Mouse (Mus musculus) neural tube, embryonic 12.5 days (tissue): ENCODE results near the gene Il3. TPM values are rescaled to one million over a fixed set of nuclear protein-coding genes. Genes with fewer than 3 reads are reported as not detected.

Experiments used
- ATAC-seq: fragments of 200-750 bp; cut with Nextera tagmentation; 2 replicates; pipeline ENCODE4 v1.8.0; 2017; ENCODE audit warnings: low read depth, mild to moderate bottlenecking, moderate TSS enrichment, moderate library complexity; ENCODE audit not compliant: low FRiP score
- H3K27ac ChIP-seq: fragments of 300-500 bp; sonication (generic); 2 replicates; pipeline ENCODE4 v1.5.1; 2016
- H3K27me3 ChIP-seq: fragments of 300-500 bp; sonication (generic); replicated peaks from 2 replicates; pipeline ENCODE4 v1.6.1; 2016; ENCODE audit warnings: mild to moderate bottlenecking
- H3K36me3 ChIP-seq: fragments of 300-500 bp; sonication (generic); 2 replicates; pipeline ENCODE4 v1.6.1; 2016; ENCODE audit warnings: mild to moderate bottlenecking
- H3K4me1 ChIP-seq: fragments of 300-500 bp; sonication (generic); 2 replicates; pipeline ENCODE4 v1.6.1; 2016
- H3K4me2 ChIP-seq: fragments of 300-500 bp; sonication (generic); replicated peaks from 2 replicates; pipeline ENCODE4 v1.6.1; 2016; ENCODE audit warnings: mild to moderate bottlenecking
- H3K4me3 ChIP-seq: fragments of 300-500 bp; sonication (generic); 2 replicates; pipeline ENCODE4 v1.5.1; 2016
- H3K9ac ChIP-seq: fragments of 300-500 bp; sonication (generic); 2 replicates; pipeline ENCODE4 v1.6.1; 2016; ENCODE audit warnings: mild to moderate bottlenecking
- H3K9me3 ChIP-seq: fragments of 300-500 bp; sonication (generic); 2 replicates; pipeline ENCODE4 v1.6.1; 2016; ENCODE audit warnings: mild to moderate bottlenecking
- whole genome bisulfite sequencing: fragments of 180-500 bp; shearing (Covaris S2); methylation state at CpG from one replicate; pipeline ENCODE4 v1.1.7; 2016; 5-methylcytosine and 5-hydroxymethylcytosine counted together
- polyA plus RNA-seq: library from polyadenylated mRNA; unstranded; fragments of >200 nt; fragmentation: Nextera tagmentation; extraction: Ambion mirVana; gene quantifications from 2 replicates; pipeline ENCODE4 v1.2.1, GENCODE M21; 2016

The Il3 gene
- polyA plus RNA-seq, 1 experiment from 2014 or later: not detected

- Histone ChIP-seq H3K4me3 (no peak overlapping the region), H3K4me1 (no peaks in the 10 kb centered on the region), H3K36me3 (no peaks in the 10 kb centered on the region), H3K27me3 (no peaks in the 10 kb centered on the region), H3K9me3 (no peaks in the 10 kb centered on the region), H3K4me2 (no peak overlapping the region), H3K27ac (no peak overlapping the region), H3K9ac (no peak overlapping the region)
- WGBS: 92% methylated on average over 5 of the region's 5 CpGs
- no peak for ATAC-seq
These were observed 42.5 kb downstream of the Il3 start for GRCm38 (mm10) chr11:54224475-54224986.

GRCm38 (mm10) chr11:54223637-54224474 is 43.2 kb downstream of the Il3 start:
- Histone ChIP-seq H3K27ac (no peak overlapping the region), H3K9ac (no peak overlapping the region), H3K27me3 (no peaks in the 10 kb centered on the region), H3K4me2 (no peak overlapping the region), H3K9me3 (no peaks in the 10 kb centered on the region), H3K4me3 (no peak overlapping the region), H3K4me1 (no peaks in the 10 kb centered on the region), H3K36me3 (no peaks in the 10 kb centered on the region)
- no peak for ATAC-seq
- WGBS: 87% methylated on average over 9 of the region's 9 CpGs

DNA sequence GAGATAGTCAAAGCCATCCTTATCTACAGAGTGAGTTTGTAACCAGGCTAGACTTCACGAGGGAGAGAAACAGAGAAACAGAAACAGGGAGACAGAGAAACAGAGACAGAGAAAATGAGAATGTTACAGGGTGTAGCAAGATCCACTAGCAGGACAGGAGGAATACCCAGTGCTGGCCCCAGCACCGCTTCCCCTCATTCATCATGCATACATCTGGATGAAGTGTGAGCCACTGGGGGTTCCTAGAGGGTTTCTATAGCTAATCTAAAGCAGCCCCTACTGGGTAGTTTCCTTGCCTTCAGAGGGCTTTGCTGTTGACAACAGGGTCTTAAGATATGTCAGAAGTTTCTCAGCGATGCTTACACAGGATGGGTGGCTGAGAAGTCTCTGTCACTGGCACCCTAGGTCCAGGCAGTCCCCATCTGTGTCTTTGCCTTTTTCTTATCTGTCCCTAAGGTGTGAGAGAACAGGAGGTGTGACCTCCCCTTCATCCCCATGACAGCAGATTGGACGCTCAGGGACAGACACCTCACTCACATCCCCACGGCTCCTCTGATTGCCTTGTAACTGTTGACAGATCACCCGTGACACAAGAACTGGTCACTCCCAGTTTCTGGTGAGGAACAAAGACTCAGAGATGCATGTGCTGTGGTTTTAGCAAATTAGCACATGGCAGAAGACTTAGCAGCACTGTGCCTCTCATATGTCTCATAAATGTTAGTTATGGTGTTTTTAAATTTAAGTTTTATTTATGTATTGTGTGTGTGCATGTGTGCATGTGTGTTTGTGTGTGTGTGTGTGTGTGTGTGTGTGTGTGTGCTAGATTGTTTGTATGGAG is 47.0 kb downstream of the Il3 start:
- no peaks in the 10 kb centered on the region for H3K9me3 ChIP-seq
- H3K4me3 ChIP-seq: no peak overlapping the region
- H3K9ac ChIP-seq: no peak overlapping the region
- H3K4me2 ChIP-seq: no peak overlapping the region
- whole genome bisulfite sequencing: 69% methylated on average over 6 of the region's 6 CpGs
- no peaks in the 10 kb centered on the region for H3K27me3 ChIP-seq
- no peaks in the 10 kb centered on the region for H3K4me1 ChIP-seq
- no peaks in the 10 kb centered on the region for H3K36me3 ChIP-seq
- no peak for ATAC-seq
- no peak overlapping the region for H3K27ac ChIP-seq

- 100% methylated on average over 1 of the region's 1 CpGs for WGBS
- no peak for ATAC-seq
- Histone ChIP-seq H3K27ac (no peak overlapping the region), H3K4me2 (no peak overlapping the region), H3K9ac (no peak overlapping the region), H3K4me1 (no peaks in the 10 kb centered on the region), H3K36me3 (no peaks in the 10 kb centered on the region), H3K9me3 (no peaks in the 10 kb centered on the region), H3K4me3 (no peak overlapping the region), H3K27me3 (no peaks in the 10 kb centered on the region)
These were observed 47.9 kb downstream of the Il3 start for GRCm38 (mm10) chr11:54219191-54219590.

GRCm38 (mm10) chr11:54217384-54217783 is 49.7 kb downstream of the Il3 start:
- Histone ChIP-seq H3K4me3 (no peak overlapping the region), H3K4me2 (no peak overlapping the region), H3K27ac (no peak overlapping the region), H3K4me1 (no peaks in the 10 kb centered on the region), H3K9me3 (no peaks in the 10 kb centered on the region), H3K9ac (no peak overlapping the region), H3K27me3 (no peaks in the 10 kb centered on the region), H3K36me3 (no peaks in the 10 kb centered on the region)
- WGBS: 68% methylated on average over 7 of the region's 7 CpGs
- ATAC-seq: no peak

DNA sequence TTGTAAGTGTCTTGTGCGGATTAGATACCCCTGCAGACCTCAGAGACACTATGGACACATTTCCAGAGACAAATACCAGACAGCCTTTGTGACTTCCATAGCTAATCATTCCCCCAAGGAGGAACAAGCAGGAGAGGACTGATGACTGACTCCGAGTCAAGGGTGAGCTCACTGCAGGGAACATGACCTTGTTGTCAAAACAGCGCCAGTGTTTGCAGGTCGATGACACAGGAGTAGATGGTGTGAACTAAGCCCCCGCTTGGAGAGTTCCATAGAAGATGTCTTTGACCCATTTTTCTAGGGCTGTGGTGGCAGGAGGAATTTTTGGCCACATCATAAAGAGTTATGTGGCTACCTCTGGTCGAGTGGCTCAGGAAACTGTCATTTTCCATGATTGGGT is 51.0 kb downstream of the Il3 start:
- ATAC-seq: no peak
- H3K4me1 ChIP-seq: no peaks in the 10 kb centered on the region
- no peak overlapping the region for H3K4me2 ChIP-seq
- WGBS: 81% methylated on average over 6 of the region's 6 CpGs
- H3K27ac ChIP-seq: no peak overlapping the region
- no peaks in the 10 kb centered on the region for H3K27me3 ChIP-seq
- H3K9ac ChIP-seq: no peak overlapping the region
- H3K36me3 ChIP-seq: no peaks in the 10 kb centered on the region
- H3K4me3 ChIP-seq: no peak overlapping the region
- no peaks in the 10 kb centered on the region for H3K9me3 ChIP-seq

Other genes with a start within 250 kb of the Il3 start
- 1.5 and 2.3 TPM in 2 replicates for gene Slc22a4, start 239.2 kb downstream of the Il3 start, polyA plus RNA-seq
- gene Pdlim4, start 198.3 kb downstream of the Il3 start, polyA plus RNA-seq: 46.1 and 51.4 TPM in 2 replicates
- gene P4ha2, start 167.2 kb downstream of the Il3 start, polyA plus RNA-seq: 15.2 and 17.3 TPM in 2 replicates
- not detected in 2 replicates for gene Csf2, start 17.6 kb downstream of the Il3 start, polyA plus RNA-seq
- gene Acsl6, start 36.5 kb upstream of the Il3 start, polyA plus RNA-seq: 29.9 and 30.8 TPM in 2 replicates
- gene Meikin, start 103.4 kb upstream of the Il3 start, polyA plus RNA-seq: not detected in 2 replicates
- 11.0 and 11.6 TPM in 2 replicates for gene Fnip1, start 170.9 kb upstream of the Il3 start, polyA plus RNA-seq